In genomic region chr1:22803471-22803870, GRCm38 (mm10) we compare ENCODE assay signal across 16 mouse cellular contexts. TPM values are rescaled to one million over a fixed set of nuclear protein-coding genes. Genes with fewer than 3 reads are reported as not detected.
A peak's percentile ranks its signal among the peaks of the same experiment; 100 is the strongest.
DNase-seq lines count a peak whose midpoint lies in the region; ATAC-seq and TF ChIP-seq lines count a peak whose summit lies in the region.
"Had no signal": no experiment of that assay in that cellular context is flagged by ENCODE, and none has a peak within 500 bp of the region (broad histone marks: within the 10 kb centered on the region; RNA-seq: fewer than 3 reads in every experiment).

No protein-coding gene starts in this region.

- no peak for DNase-seq in forebrain, embryonic 11.5 days (ENCODE audit: low spot score)
- DNase-seq in brain, embryonic 14.5 days (ENCODE audit: low read depth): peak; percentile 9
- peak; percentile 61 to 63 for DNase-seq in cerebellum, postnatal 25 days
- no peak for DNase-seq in B cell, adult 2 months
- DNase-seq in adrenal gland, postnatal 4 days (ENCODE audit: low spot score in 2 of 2): no peak
- DNase-seq: adrenal gland, postnatal 14 days; gastrocnemius, postnatal 36 days; kidney, adult 2 months had no signal

- WGBS in forebrain, embryonic 15.5 days: 84% methylated on average over 2 of the region's 2 CpGs
- 84% methylated on average over 2 of the region's 2 CpGs for WGBS in forebrain, embryonic 11.5 days
- 70% methylated on average over 2 of the region's 2 CpGs for WGBS in midbrain, embryonic 15.5 days

- no peak for TF ChIP-seq POLR2A in brain, embryonic 14.5 days (IDR thresholded peaks at IDR 0.05; ENCODE audit: borderline replicate concordance, extremely low read depth, insufficient read depth, insufficient read length, poor library complexity, severe bottlenecking)

- H3K9ac ChIP-seq in forebrain, embryonic 15.5 days (replicated peaks): no peak overlapping the region
- H3K9ac ChIP-seq in forebrain, embryonic 11.5 days (ENCODE audit: low read length): no peak overlapping the region
- H3K9ac ChIP-seq in midbrain, embryonic 15.5 days: peak overlapping the region; percentile 19; the same call in 1 of the 2 replicates
- H3K9ac ChIP-seq: embryonic facial prominence, embryonic 15.5 days; heart, embryonic 12.5 days had no signal

- no peak for ATAC-seq in forebrain, embryonic 15.5 days (replicated peaks)
- no peak for ATAC-seq in forebrain, embryonic 11.5 days (replicated peaks; ENCODE audit: low FRiP score)
- ATAC-seq in midbrain, embryonic 15.5 days (replicated peaks): no peak

- no peak for TF ChIP-seq CTCF in brain, embryonic 14.5 days (IDR thresholded peaks at IDR 0.05; ENCODE audit: borderline replicate concordance, extremely low read depth, insufficient read depth, insufficient read length)

- no peaks in the 10 kb centered on the region for H3K9me3 ChIP-seq in forebrain, embryonic 15.5 days
- no peaks in the 10 kb centered on the region for H3K9me3 ChIP-seq in forebrain, embryonic 11.5 days (ENCODE audit: control insufficient read depth, low read length)
- H3K9me3 ChIP-seq in midbrain, embryonic 15.5 days: no peaks in the 10 kb centered on the region
- H3K9me3 ChIP-seq: embryonic facial prominence, embryonic 15.5 days; heart, embryonic 12.5 days had no signal

- no peaks in the 10 kb centered on the region for H3K36me3 ChIP-seq in forebrain, embryonic 15.5 days
- no peaks in the 10 kb centered on the region for H3K36me3 ChIP-seq in forebrain, embryonic 11.5 days (ENCODE audit: control insufficient read depth, insufficient read depth, low read length)
- no peaks in the 10 kb centered on the region for H3K36me3 ChIP-seq in midbrain, embryonic 15.5 days (replicated peaks)
- H3K36me3 ChIP-seq: embryonic facial prominence, embryonic 15.5 days; G1E; heart, embryonic 12.5 days had no signal

- no peaks in the 10 kb centered on the region for H3K27me3 ChIP-seq in forebrain, embryonic 15.5 days
- peaks cover 4% of the 10 kb centered on the region; the same call in 1 of the 2 replicates for H3K27me3 ChIP-seq in forebrain, embryonic 11.5 days (ENCODE audit: control insufficient read depth, insufficient read depth, low read length)
- H3K27me3 ChIP-seq in midbrain, embryonic 15.5 days (replicated peaks): no peaks in the 10 kb centered on the region

- peaks cover 29% of the 10 kb centered on the region for H3K4me1 ChIP-seq in forebrain, embryonic 15.5 days
- 0 out of 2 replicates have a peak, but pooled peaks cover 3% of the 10 kb centered on the region for H3K4me1 ChIP-seq in forebrain, embryonic 11.5 days (replicated peaks; ENCODE audit: control insufficient read depth, insufficient read depth, low read length)
- H3K4me1 ChIP-seq in midbrain, embryonic 15.5 days: peaks cover 26% of the 10 kb centered on the region

- no peak overlapping the region for H3K4me3 ChIP-seq in forebrain, embryonic 15.5 days
- H3K4me3 ChIP-seq in forebrain, embryonic 11.5 days (ENCODE audit: low read depth, low read length): no peak overlapping the region
- H3K4me3 ChIP-seq in midbrain, embryonic 15.5 days: peak overlapping the region; percentile 62
- H3K4me3 ChIP-seq: embryonic facial prominence, embryonic 15.5 days; heart, embryonic 12.5 days had no signal

- H3K4me2 ChIP-seq in forebrain, embryonic 15.5 days (replicated peaks): peak overlapping the region; percentile 64
- H3K4me2 ChIP-seq in forebrain, embryonic 11.5 days (ENCODE audit: low read depth, low read length, severe bottlenecking): no peak overlapping the region
- H3K4me2 ChIP-seq in midbrain, embryonic 15.5 days: peak overlapping the region; percentile 71
- H3K4me2 ChIP-seq: embryonic facial prominence, embryonic 15.5 days; heart, embryonic 12.5 days; liver, embryonic 11.5 days had no signal

- no peak overlapping the region for H3K27ac ChIP-seq in forebrain, embryonic 15.5 days (replicated peaks)
- no peak overlapping the region for H3K27ac ChIP-seq in forebrain, embryonic 11.5 days (ENCODE audit: low read depth, low read length)
- H3K27ac ChIP-seq in midbrain, embryonic 15.5 days: no peak overlapping the region
- H3K27ac ChIP-seq: embryonic facial prominence, embryonic 15.5 days had no signal

RNA-seq across cellular contexts. Expression of gene Rims1, which starts 2.3 kb away (rescaled TPM):
- 10.3 and 11.1 TPM in 2 replicates for polyA plus RNA-seq in forebrain, embryonic 15.5 days (2015; fragmentation: Nextera tagmentation; extraction: Ambion mirVana)
- polyA plus RNA-seq in forebrain, embryonic 11.5 days (2014; fragmentation: Nextera tagmentation; extraction: Ambion mirVana): 3.1 and 3.2 TPM in 2 replicates
- 16.1 and 37.9 TPM in 2 replicates for polyA plus RNA-seq in brain, embryonic 14.5 days (2012; rRNA removed)
- 18.7 and 20.1 TPM in 2 replicates for polyA plus RNA-seq in midbrain, embryonic 15.5 days (2015; fragmentation: Nextera tagmentation; extraction: Ambion mirVana)
- 1 to 10 TPM; 1.4 to 2.1 TPM for total RNA-seq in adrenal gland, postnatal 4 days (2021)
- total RNA-seq: hematopoietic stem cell, adult 5-6 weeks; megakaryocyte-erythroid progenitor cell, adult 5-6 weeks had no signal
- polyA plus RNA-seq: G1E had no signal

Comparison
In these comparisons a context has a peak if more than half of its experiments do, and no peak if none do; other contexts are left out.
1. DNase-seq: peak in brain, embryonic 14.5 days (single experiment) and cerebellum, postnatal 25 days (2 of 2); none in forebrain, embryonic 11.5 days (single experiment), B cell, adult 2 months (0 of 2) and adrenal gland, postnatal 4 days (0 of 2).